Mouse (Mus musculus): ENCODE data around the gene Smim1.

Smim1 gene

GRCm38 (mm10) chr4:154019571-154019970, 6.5 kb downstream of the Smim1 start:
- DNase-seq, result no peak

DNA sequence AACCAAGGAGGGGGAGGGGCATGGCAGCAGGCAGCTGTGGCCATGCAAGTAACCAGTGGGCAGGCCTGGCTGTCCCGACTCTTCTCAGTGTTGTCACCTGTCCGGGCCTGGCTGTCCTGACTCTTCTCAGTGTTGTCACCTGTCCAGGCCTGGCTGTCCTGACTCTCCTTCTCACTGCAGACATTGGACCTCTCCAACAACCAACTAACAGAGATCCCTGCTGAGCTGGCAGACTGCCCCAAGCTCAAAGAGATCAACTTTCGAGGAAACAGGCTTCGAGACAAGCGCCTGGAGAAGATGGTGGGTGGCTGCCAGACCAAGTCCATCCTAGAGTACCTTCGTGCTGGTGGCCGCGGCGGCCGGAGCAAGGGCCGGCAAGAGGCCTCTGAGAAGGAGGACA, 10.6 kb downstream of the Smim1 start:
- no peak for DNase-seq

DNA sequence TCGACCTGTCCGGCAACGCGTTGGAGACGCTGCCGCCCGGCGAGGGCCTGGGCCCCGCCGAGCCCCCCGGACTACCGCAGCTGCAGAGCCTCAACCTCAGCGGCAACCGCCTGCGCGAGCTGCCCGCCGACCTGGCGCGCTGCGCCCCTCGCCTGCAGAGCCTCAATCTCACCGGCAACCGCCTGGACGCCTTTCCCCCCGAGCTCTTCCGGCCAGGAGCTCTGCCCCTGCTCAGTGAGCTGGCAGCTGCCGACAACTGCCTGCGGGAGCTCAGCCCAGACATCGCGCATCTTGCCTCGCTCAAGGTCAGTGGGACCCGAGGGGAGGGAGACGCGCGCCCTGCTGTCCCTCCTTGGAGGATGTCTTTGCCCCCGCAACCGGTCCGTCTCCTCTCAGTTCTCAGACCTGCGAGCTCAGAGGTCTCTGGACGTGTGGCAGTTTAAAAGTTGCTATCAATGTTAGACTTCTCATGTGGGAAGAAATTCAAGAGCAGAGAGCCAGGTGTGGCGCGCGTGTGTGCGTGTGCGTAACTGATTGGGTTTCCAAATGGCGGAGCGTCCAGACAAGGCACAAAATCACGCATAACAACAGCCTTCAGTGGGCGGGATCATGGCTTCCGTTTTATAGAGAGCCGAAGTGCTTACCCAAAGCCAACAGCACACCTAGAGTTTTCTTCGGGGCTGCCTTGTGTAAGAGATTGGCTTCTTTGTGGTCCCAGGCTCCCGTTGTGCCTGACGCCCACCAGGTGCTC, 13.7 kb downstream of the Smim1 start:
- no peak for DNase-seq

- DNase-seq, result peak; percentile 89
These were observed 14.4 kb downstream of the Smim1 start, which contains the start of gene Lrrc47 for GRCm38 (mm10) chr4:154011646-154012089. Gene Lrrc47, plus strand, starts transcription at chr4:154011731.

GRCm38 (mm10) chr4:154010907-154011645, 15.0 kb downstream of the Smim1 start:
- no peak for DNase-seq

- no peak for DNase-seq
These were observed 18.3 kb downstream of the Smim1 start for GRCm38 (mm10) chr4:154007759-154008158.

DNA sequence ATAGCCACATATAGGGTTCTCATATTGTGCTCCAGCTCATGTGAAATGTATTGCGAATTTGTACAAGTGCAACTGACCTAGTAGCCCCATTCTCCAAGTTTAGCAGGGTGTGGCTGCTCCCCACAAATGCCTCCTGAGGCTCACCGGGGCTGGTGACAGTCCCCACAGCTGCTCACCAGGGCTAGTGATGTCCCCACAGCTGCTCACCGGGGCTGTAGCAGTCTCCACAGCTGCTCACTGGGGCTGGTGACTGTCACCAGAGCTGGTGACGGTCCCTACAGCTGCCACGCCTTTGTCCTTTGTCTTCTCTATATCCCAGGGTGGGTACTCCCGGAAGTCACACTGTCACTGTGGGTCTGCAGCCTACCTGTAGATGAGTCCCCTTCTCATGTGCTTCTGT, 19.8 kb downstream of the Smim1 start:
- DNase-seq, result no peak

GRCm38 (mm10) chr4:154005488-154005887, 20.5 kb downstream of the Smim1 start:
- no peak for DNase-seq

GRCm38 (mm10) chr4:153993505-153993904, 32.5 kb downstream of the Smim1 start:
- DNase-seq, result no peak

DNA sequence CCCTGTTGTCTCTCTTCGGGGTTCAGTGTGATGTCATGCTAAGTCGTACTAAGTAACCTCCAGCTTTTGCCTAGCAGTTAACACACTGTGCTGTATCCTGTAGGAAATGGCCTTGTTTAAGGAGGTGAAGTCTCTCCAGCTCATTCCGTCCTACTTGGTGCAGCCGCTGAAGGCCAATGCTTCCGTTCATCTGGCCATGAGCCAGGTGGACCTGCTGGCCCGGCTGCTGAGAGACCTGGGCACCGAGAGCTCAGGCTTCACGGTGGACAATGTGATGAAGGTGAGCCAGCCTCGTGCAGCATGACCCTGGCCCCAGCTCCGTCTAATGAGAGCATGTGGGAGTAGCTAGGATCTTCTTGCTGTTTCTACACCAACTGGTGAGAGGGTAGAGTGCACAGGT, 33.3 kb downstream of the Smim1 start:
- DNase-seq, result no peak

DNA sequence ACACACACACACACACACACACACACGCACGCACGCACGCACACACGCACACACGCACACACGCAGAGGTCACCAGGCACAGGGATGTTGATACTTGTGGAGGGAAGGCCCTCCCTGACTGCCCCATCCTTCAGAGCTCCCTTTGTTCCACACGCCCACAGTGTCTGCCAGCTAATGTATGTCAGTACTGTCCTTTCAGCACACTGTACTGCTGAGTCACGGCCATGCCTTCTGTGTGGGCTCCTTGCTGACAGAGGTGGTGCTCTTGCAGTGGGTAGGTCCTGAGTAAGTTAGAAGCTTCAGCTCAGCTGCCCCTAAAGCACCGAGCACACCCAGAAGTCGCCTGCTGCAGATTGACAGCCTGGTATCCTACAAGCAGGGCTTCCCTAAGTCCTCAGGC, 45.6 kb downstream of the Smim1 start:
- DNase-seq, result no peak

DNA sequence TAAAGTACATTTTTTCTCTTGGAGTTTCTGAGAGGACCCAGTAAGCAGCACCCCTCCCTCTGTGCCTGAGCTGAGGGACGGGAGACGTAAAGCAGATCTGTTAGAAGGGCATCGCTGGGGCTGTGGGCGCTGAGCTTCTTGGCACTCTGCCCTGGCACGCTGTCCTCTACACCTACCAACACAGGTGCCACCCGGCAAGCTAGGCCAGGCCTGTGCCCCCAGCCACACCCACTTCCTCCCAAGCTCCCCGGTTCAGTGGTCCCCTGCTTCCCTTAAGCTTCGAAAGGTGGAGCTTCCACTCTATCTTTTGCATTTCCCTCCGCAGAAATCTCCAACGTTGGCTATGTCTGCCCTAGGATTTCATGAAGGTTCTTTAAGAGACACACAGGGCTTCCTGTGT, 46.8 kb downstream of the Smim1 start:
- no peak for DNase-seq

- DNase-seq, result no peak
These were observed 50.3 kb downstream of the Smim1 start for GRCm38 (mm10) chr4:153975768-153976167.

GRCm38 (mm10) chr4:153975292-153975662, 50.8 kb downstream of the Smim1 start:
- DNase-seq, result no peak

DNA sequence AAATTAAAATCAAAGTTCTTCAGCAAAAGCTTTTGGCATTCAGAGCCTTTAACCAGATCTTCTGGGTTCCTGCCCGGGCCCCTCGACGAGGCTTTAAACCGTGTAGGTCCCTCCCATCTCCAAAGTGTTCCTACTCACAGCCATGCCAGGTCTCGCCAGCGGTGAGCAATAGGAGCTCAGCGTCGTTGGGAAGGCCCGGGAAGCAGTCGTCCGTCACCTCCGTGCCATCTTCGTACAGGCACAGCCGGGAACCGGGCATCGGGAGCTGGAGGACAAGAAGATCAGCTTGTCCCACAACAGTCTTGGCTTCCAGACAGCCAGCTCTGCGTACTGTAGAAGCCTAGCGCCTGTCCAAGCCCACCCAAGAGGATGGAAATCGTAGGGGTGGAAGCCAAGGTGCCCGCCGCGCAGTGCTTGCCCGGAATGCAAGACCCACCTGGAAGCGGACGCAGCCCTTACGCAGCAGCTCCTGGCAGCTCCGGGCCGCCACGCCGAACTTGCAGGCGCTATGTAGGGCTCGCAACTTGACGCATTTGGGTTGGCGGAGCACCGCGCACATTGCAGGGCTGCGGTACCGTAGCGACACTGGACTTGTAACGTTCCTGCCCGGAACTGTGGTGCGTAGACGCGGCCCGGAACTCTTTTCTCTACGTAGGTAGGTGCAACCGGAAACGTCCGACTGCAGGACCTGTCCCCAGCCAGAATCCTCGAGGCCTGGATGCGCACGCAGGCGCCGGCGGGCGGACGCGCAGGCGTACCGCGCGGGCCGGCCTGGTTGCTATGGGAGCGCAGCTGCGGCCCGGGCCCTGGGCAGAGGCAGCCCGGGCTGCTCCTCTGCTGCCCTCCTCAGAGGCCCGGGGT, 51.4 kb downstream of the Smim1 start, which contains the start of the genes Dffb and Cep104:
TSS of gene Dffb (minus strand) at position 696 of the 861 bp plus-strand sequence.
TSS of gene Cep104 (plus strand) at position 764 of the 861 bp plus-strand sequence.
- peak; percentile 91 for DNase-seq
